Mouse (Mus musculus) ES-Bruce4 (cell line): Measurements from ENCODE around the gene Gm17651.

Experiments used
- CTCF ChIP-seq: IDR thresholded peaks from one replicate; pipeline ENCODE4 v1.8.1; 2011; ENCODE audit warnings: low read depth, low read length
- EP300 ChIP-seq: IDR thresholded peaks from 2 replicates; pipeline ENCODE4 v1.6.1; 2011; ENCODE audit warnings: low read depth, low read length; ENCODE audit not compliant: insufficient read depth
- POLR2A ChIP-seq: IDR thresholded peaks from one replicate; pipeline ENCODE4 v1.8.1; 2011; ENCODE audit warnings: low read length; ENCODE audit not compliant: insufficient read depth

DNA sequence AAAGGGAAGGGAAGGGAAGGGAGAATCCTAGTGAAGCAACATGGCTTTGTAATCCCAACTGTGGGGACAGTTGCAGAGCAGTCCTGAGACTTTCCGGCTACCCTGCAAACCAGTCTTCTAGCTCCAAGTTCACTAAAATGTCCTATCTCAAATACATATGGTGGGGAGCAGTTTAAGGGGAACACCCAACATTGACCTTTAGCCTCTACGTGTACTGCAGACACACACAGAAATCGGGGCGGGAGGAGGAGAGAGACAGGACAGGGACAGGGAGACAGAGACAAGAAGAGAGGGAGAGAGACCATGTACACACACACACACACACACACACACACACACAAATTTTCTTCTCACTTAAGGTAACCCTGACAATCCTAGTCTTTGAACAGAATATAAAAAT is 44.6 kb downstream of the Gm17651 start:
- TF ChIP-seq CTCF (no peak), EP300 (no peak), POLR2A (no peak)
